Mouse (Mus musculus) spleen, adult 2 months (tissue): ENCODE data around the gene S100a14.

ENCODE experiments used
- CTCF ChIP-seq: fragments of 200-500 bp; IDR thresholded peaks from 2 replicates; pipeline ENCODE4 v1.5.1; 2011; ENCODE audit warnings: mild to moderate bottlenecking, inconsistent platforms; ENCODE audit not compliant: insufficient read depth, insufficient read length, insufficient replicate concordance; ENCODE audit errors: extremely low read depth
- POLR2A ChIP-seq: fragments of 200-500 bp; IDR thresholded peaks from 2 replicates; pipeline ENCODE4 v1.6.1; 2011; ENCODE audit warnings: low read depth, low read length, inconsistent platforms

DNA sequence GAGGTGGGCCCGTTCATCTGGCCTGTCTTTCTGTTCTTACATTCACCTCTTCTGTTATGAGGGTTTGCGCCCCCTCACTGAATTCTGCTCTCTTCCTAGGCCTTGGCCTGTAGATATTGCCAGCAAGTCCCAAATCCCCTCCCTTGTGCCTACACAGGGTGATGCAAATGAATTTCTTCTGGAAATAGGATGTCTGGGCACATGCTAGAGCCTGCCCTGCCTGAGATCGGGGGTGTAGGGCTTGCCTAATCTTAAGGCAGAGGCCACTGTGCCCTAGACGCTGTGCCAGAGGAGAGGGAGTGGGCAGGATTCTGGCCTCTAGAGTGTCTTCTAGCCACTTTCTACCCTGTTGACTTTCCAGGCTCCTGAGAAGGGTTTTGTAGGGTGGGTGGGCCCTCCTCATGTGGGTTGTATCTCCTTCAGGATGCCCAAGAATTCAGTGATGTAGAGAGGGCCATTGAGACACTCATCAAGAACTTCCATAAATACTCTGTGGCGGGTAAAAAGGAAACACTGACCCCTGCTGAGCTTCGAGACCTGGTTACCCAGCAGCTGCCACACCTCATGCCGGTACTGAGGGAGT is 726 bp downstream of the S100a14 start:
- TF ChIP-seq CTCF (no peak), POLR2A (no peak)
